Mouse (Mus musculus): ENCODE results near the gene Man1c1.
A peak's percentile ranks its signal among the peaks of the same experiment; 100 is the strongest.

Gene Man1c1

DNA sequence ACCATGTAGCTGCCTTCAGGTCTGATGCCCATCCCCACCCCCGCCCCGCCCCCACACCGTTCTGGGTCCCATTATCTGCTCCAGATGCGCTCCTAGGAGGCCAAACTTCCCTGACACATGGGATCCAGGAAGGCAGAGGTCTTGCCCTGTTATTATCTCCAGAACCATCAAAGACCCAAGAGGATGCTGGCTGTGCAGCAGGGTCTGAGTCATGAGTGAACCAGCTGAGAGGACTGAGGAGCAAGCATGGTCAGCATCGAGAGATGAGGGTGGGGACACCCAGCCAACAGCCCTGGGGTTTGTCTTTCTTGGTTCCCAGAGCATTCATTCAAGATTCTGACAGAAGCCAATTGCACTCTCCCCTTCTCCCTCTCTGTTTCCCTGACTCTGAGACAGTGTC is 100.5 kb downstream of the Man1c1 start:
- no peak for DNase-seq (ENCODE audit: low spot score)

DNA sequence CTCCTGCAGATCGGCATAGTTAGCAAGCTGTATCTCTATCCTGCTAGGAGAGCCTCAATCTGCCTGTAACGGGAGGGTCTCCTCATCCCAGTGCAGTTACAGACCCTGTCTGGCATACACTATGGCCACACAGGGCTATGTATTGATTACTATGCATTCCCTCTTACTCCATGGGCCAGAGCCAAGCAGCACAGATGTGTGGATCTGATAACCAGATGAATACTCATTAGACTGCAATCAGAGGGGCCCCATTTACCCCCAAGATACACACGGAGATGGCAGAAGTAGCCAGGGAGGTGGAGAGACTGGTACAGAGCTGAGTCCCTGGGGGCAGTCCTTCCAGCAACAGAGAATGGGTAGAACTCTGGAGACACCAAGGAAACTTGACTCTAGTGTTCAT is 101.5 kb downstream of the Man1c1 start:
- DNase-seq (ENCODE audit: low spot score) = no peak

DNA sequence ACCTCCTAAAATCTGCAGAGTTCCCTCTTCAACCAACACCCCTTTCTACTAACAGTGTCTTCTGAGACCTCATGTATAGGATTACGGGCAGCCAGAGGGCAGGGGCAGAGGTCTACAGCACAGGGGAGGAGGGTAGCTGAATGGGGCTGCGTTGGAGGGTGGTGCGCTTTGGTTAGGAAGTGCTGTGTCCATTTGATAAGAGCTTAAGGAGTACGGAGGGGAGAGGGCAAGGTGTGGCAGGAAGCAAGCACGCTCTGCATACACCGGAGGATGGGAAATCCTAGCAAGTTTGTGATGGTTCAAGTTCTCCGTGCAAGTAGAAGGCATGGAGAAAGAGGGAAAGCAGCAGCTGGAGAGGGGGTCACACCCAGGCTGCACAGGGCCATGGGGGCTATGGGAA is 102.1 kb downstream of the Man1c1 start:
- no peak for DNase-seq (ENCODE audit: low spot score)

DNA sequence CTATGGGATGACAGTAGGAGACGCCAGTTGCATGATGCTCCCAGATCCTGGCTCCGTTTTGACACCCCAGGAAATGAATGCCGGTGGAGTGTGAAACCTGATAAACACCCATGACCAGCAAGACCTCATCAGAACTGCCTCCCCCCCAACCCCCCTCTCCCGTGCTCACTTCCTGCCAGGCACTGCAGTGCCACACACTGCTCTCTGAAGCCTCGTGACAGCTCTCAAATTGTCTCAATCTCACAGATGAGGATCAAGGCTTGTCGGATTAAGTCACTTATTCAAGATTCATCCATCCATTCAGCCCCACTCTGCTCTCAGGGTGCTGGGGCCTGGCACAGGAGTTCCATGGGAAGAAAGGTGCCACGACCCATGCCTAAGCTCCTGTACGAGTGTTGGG is 102.7 kb downstream of the Man1c1 start:
- no peak for DNase-seq (ENCODE audit: low spot score)

DNA sequence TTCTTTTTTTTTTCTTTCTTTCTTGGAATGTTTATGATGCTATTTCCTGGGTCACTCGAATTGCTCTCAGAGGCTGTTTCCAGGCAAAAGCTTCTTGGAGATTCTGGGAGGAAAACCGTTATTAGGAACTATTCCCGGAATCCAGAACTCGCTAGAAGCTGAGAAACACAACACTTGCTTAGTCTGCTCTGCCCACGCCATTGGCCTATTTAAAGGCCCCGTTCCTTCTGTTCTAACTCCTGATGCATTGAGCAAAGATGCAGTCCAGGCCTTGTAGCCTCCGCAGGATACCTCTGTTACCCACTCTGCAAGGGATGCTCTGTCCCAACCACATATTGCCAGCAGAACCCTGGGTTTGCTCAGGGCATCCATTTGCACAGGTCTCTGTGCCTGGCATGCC is 103.3 kb downstream of the Man1c1 start:
- no peak for DNase-seq (ENCODE audit: low spot score)

DNA sequence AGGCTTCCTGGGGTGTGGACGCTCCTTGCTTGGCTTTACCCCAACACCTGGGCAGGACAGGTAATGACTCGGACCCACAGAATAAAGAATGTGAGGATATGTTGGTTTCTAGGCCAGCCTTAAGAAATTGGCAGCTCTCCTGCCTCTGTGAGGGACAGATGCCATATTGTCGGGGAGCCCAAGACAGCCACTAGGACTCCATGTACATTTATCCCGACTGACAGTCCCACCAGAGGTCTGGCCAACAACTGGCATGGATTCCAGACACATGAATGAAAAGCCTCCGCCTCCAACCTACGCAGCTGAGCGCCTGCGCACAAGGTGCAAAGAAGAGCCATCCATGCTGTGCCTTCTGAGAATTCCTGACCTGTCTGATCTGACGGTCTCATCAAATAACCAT is 104.0 kb downstream of the Man1c1 start:
- DNase-seq (ENCODE audit: low spot score) = no peak

DNA sequence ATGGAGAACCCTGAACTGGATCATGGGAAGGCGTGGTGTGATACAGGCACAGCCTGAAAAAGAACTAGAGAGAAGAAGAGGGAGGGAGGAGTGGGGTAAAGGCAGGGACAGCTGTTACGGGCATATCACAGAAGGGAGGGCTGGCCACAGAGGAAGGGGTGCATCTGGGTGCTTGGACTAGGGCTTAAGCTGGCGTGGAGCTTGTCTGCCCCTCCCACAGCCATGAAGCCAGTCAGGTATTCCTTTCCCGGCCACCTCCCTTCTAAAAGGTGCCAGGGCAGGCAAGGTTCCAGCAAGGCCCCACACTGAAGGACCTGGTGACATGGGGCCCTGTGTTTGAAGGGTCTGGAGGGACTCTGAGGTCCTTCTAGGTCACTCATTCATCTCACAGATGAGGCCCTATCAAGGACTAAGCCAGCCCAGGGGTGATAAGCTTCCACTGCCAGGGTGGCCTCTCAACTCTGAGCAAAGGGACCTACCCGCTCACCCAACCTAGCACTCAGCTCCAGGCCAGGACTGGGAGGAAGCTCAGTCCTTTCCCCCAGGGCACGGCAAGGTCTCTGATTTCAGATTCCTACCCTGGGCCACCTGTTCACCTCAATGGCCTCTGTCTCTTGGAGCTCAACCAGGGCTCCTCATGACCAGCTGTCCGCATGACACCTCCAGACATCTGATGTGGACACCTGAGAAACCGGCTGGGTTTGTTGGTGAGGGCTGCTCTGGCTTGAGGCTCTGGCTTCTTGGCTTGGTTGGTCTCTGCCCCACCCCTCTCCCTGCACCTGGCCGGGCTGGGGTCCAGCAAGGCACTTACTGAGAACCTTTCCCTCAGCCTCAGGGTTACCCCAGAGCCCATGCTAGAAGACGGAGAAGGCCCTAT is 107.0 kb downstream of the Man1c1 start:
- no peak for DNase-seq (ENCODE audit: low spot score)

DNA sequence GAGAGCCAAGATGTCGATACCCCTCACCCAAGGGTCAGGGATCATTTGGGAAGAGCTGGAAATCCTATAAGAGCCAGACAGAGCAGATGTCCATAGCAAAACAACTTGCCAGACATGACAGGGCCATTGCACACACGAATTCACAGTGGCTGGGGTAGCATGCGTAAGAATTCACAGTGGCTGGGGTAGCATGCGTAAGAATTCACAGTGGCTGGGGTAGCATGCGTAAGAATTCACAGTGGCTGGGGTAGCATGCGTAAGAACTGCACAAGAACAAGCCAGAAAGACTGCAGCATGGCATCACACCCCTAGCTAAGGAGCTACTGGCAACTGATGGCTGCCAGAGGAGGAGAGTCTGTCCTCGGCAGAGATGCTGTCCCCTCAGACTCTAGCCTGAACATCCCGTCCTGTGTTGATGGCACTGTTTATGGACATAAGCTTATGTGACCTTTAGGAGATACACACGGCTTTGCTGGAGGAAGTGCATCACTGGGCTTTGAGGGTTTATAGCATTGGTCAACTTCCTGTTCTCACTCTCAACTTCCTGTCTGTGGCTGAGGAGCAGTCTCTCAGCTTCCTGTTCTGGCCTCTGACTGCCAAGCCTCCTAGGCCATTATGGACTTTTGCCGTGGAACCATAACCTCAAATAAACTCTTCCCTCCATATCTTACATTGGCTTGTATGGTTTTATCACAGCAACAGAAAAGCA is 109.2 kb downstream of the Man1c1 start:
- no peak for DNase-seq (ENCODE audit: low spot score)

DNA sequence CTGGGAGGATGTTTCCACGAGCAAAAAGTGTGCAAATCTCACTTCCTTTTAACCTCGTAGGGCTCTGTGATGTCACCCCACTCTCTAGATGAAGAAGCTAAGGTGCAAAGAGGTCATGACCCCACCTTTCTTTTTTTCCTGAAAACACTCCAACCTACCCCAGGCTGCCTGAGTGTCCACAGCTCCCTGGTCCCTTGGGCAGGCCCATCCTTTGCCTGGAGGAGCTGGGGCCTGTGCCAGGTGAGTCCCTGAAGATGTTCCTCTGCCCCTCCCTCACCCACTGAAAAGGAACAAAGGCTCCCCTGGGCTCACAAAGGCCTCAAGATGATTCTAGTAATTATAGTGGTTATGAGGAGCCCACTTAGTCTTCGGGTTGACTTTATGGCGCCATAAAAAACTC is 111.6 kb downstream of the Man1c1 start:
- no peak for DNase-seq (ENCODE audit: low spot score)

DNA sequence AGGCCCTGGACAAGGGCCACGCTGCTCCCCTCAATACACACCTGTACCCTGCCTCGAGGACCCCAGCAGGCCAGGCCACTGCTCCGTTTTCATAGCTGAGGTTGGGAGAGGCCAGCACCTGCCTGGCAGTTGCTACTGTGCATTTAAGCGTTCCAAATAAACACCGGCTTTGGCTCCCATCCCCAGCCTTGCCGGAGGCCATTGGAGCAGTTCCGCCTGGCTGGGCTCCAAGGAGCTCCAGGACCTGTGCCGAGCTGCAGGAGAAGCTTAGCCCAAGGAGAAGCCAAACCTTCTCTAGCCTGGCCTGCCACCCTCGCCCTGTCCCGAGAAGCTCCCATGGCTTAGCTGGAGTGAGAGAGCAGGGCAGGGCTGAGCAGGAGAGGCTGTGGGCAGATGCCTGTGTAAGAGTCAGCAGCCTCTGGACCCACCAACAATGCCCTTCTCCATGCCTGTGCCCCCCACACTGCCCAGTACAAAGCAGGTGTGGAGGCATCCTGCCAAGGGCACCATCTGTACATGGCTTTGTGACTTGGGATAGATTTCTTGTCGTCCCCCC is 112.5 kb downstream of the Man1c1 start:
- DNase-seq (ENCODE audit: low spot score) = peak; percentile 63

DNA sequence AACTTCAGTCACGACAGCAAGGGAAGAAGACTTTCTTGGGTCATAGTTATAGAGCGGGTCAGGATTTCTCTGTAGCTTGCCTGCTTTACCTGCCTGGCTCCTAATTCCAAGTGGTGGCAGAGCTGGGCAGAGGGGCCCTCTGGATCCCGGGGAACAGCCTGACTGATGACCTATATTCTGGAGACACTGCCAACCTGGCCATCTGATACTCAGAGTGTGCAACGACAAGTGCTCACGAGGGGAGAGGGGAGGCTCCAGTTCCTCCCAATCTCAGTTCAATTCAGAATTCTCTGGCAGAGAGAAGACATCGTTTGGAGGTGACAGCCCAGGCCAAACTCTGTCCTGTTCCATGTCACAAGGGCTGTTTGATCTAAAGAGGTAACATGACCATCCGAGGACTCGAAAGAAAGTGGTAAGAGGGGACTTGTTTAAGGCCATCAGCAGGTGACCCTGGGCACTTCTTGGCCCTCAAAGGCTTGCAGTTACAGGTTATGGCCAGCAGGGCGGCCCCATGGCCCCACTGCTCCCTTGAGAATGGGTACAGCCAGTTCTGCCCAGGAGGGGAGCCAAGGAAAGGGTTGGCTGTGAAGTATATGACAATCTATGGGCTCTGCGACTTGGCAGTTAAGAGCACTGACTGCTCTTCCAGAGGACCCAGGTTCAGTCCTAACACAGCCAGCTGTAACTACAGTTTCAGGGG is 113.7 kb downstream of the Man1c1 start:
- DNase-seq (ENCODE audit: low spot score) = no peak

DNA sequence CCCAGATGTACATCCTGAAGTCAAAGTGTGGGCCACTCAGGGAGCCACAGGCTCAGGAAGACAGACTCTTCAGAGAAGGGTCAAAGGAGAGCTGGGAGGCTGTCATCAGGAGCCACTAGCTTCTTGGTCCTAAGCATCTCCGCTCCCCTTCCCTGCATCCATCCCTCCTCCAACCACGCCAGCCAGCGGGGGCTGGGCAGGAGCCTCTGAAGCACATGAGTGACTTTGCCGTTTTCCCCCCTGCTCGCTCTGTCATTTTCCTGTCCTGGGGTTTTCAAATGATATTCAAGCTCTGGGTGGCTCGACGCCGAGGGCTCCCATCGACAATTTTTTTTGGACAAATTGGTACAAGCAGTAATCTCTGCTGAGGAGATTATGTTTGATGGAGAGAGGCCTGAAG is 114.3 kb downstream of the Man1c1 start:
- DNase-seq (ENCODE audit: low spot score) = no peak

DNA sequence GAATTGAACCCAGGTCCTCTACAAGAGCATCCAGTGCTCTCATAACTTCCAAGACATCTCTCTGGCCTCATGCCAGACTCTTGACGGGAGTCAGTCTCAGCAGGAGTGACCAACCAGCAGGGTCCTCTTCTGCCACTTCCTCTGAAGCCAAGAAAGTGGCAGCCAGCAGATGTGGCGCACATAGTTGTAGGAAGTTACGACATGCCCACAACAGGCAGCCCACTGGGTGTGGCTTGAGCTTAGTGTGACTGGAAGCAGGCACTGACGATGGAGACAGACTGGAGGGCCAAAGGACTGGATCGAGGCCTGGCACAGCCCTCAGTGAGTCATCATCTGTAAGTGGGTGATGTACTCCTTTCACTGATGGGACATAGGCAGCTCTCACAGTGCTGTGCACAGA is 115.1 kb downstream of the Man1c1 start:
- DNase-seq (ENCODE audit: low spot score) = no peak

DNA sequence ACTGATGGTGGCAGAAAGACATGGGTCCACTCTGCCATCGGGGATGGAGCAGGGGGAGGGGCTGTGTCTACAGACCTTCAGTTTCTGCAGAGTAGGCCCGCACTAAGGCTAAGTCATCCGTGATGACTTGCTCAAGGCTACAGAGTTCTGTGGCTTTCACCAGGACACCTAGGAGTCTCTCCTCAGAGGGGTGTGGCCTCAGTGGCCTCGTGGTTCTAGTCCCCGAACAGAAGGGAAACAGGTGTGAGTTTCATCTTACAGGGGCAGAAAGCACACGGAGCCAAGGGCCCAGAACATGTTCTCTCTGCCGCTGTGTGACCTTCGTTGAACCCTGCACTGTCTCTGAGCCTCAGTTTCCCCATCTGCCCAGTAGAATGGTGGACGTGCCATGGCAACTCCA is 115.8 kb downstream of the Man1c1 start:
- DNase-seq (ENCODE audit: low spot score) = no peak

DNA sequence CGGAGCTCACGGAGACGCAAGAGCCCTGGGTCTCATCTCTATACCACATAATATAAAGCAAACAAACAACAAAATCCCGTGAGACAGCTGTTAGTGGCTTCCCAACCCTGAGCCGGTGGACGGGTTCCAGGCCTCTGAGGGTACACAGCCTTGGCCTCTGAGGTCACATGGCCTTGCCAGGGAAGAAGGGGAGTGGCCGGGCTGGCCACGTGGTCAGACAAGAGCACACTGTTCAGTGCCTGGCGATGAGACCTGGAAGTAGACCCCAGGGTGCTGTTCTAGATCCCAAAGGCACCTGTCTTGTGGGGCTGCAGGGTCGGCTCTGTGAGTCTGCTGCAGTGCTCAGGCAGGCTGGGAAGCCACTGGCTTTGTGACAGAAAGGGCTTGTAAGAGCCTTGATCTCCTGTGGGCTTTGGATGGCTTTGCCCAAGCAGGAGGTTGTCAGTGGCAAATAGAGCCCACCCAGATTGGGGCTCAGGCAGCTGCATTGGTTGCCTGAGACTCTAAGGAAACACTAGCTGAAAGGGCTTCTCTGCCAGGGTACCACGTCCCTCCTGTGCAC is 116.4 kb downstream of the Man1c1 start:
- DNase-seq (ENCODE audit: low spot score) = no peak

DNA sequence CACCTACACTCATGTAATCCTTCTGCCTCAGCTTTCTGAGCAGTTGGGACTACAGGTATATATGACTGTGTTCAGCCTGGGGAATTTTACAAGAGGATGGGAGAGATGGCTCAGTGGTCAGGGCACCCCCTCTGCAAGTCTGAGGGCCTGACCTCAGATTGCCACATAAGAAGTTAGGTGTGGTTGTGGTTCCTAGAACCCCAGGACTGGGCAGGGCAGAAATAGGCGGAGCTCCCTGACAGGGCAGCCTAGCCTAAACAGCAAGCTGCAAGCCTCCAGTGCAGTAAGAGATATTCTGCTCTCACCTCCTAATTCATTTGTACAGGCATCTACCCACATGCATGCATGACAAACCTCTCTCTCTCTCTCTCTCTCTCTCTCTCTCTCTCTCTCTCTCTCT is 117.5 kb downstream of the Man1c1 start:
- DNase-seq (ENCODE audit: low spot score) = no peak

DNA sequence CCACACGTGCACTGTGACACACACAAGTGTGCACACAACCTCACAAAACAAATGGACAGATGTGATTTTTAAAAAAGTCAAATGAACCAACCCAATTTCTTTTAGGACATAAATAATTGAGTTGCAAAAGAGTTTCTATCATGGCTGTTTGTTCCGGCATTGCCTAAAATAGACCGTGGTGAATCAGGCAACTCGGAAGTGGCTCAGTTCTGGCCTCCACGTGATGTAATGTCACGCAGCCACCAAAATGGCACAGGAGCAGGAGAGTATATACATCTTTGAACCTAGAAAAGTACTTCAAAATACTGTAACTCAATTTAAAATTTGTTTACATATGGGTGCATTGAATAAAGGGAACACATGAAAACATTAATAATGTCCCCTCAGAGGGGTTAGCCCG is 118.0 kb downstream of the Man1c1 start:
- DNase-seq (ENCODE audit: low spot score) = no peak

DNA sequence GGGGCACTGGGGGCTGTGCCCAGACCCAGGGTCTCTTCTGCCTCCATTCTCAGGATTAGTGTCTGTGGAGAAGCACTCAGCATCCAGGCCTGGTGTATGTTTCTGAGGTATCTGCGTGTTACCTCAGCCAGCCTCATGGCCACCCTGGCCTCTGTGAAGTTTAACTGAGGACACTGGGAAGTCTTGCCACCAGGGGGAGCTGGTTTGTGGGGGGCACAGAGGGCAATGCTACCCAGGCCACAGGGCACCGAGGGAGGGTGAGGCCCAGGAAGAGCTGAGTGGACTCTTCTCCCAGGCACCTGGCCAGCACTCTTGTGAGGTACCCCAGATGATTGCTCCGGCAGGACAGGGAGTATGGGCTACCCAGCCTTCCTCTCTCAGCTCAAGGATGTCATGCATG is 120.6 kb downstream of the Man1c1 start:
- DNase-seq (ENCODE audit: low spot score) = no peak

DNA sequence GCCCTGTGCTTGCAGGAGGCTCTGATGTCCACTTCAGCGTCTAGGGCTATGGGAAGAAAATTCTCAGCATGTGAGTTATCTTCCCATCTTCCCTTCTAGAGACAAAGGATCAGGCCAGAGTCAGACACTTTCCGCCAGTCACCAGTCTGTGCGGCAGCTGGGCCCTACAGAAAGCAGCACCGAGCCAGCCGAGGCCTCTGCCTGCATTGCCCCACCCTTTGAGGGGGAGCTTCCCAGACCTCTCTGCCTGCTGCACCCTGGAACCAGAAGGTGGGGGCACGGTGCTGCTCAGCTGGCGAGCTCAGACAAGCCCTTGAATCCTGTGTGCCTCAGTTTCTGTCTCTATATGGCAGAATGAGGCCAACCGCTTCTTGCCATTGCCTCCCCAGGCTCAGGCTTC is 122.7 kb downstream of the Man1c1 start:
- DNase-seq (ENCODE audit: low spot score) = no peak

DNA sequence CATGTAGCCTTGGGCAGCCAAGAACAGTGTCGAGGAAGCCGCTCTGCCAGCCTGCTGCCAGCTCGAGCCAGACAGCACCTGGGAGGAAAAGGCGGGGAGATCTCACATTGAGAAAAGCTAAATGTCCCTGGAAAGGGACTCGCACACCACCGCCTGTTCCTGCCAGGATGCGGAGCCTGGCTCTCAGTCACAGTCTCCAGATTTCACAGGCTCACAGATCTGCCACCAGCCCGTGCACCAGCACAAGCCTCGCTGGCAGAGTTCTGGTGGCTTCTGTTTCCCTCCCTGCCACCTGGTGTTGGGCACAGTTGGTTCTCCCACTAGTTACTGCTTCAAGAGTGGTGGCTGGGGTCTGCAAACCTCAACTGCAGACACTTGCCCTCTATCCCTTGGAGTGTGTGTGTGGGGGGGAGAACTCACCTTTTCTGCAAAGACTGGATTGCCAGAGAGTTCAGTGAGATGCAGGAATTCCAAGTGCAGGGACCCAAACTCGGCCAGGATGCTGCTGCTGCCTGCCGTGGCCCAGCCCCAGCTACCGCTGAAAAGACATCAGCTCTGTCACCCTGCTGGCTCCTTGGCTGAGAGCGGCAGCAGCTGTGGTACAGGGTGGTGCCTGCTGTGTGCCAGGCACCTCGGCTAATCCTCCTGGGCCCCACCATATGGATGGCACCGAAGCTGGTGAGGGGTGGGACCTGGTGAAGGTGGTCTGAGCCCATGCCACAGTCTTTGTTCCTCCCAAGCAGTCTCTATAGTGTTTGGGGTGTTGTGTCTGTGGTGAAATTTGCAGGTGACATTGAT is 123.5 kb downstream of the Man1c1 start:
- DNase-seq (ENCODE audit: low spot score) = no peak

DNA sequence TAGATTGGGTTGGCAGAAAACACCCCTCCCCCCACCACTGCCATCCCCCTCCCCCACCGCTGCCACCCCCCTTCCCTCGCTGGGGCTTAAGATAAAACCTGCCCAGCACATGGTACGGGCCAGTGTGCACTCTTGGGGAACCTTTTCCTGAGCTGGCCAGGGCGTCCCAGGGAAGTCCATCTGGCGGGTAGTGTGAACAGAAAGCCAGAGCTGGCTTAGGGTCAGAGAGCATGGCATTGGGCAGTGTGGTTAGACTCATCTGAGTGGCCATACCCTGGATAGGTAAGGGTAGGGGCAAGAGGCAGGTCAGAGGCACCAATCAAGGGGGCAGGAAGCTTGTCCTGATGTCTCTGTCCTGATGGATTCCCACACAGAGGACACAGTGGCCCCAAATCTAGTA is 124.5 kb downstream of the Man1c1 start:
- DNase-seq (ENCODE audit: low spot score) = no peak

DNA sequence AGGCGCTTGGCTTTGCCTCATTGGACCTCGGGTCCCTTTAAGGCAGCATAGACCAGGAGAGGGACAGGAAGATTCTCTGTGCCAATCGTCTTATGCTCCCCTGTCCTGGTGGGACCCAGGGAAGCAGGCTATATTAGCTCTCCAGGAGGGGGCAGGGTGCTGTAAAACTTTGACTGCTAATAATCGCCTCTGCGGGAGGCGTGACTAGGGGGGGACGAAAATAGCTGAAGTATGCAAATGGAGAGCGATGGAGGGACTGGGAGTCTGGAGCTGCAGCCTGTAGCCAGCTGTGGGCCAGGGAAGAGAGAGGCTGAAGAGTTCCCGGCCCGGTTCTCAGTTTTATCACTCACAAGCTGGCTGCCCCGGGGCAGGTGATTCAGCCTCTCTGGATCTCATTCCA is 124.9 kb downstream of the Man1c1 start:
- DNase-seq (ENCODE audit: low spot score) = no peak
